Mouse (Mus musculus): Measurements from ENCODE around the gene Polr2a. TPM values are rescaled to one million over a fixed set of nuclear protein-coding genes. Genes with fewer than 3 reads are reported as not detected.

The Polr2a gene
- polyA plus RNA-seq, 1 experiment from 2014 or later: 23.7 TPM

GRCm38 (mm10) chr11:69692196-69692811, 66.1 kb downstream of the Polr2a start:
- 62% methylated on average over 9 of the region's 9 CpGs for WGBS
- Histone ChIP-seq H3K4me3 (no peak overlapping the region), H3K27me3 (replicated peaks) (no peaks in the 10 kb centered on the region), H3K9me3 (replicated peaks) (no peaks in the 10 kb centered on the region), H3K27ac (ENCODE audit: poor library complexity, severe bottlenecking) (no peak overlapping the region), H3K9ac (no peak overlapping the region), H3K4me1 (replicated peaks) (peaks cover 14% of the 10 kb centered on the region), H3K4me2 (no peak overlapping the region), H3K36me3 (no peaks in the 10 kb centered on the region)
- ATAC-seq (ENCODE audit: insufficient number of reproducible peaks, low FRiP score): no peak

- Histone ChIP-seq H3K4me3 (no peak overlapping the region), H3K36me3 (no peaks in the 10 kb centered on the region), H3K4me1 (replicated peaks) (peaks cover 27% of the 10 kb centered on the region), H3K9me3 (replicated peaks) (no peaks in the 10 kb centered on the region), H3K27ac (ENCODE audit: poor library complexity, severe bottlenecking) (no peak overlapping the region), H3K27me3 (replicated peaks) (no peaks in the 10 kb centered on the region), H3K4me2 (no peak overlapping the region), H3K9ac (no peak overlapping the region)
- ATAC-seq (ENCODE audit: insufficient number of reproducible peaks, low FRiP score): no peak
- WGBS: 89% methylated on average over 1 of the region's 1 CpGs
Observed at GRCm38 (mm10) chr11:69689891-69690290, 68.5 kb downstream of the Polr2a start.

GRCm38 (mm10) chr11:69687061-69687460, 71.4 kb downstream of the Polr2a start:
- WGBS: 47% methylated on average over 5 of the region's 5 CpGs
- Histone ChIP-seq H3K4me3 (no peak overlapping the region), H3K9ac (peak overlapping the region; percentile 29; the same call in 1 of the 2 replicates), H3K27me3 (replicated peaks) (no peaks in the 10 kb centered on the region), H3K4me1 (replicated peaks) (peaks cover 29% of the 10 kb centered on the region), H3K36me3 (no peaks in the 10 kb centered on the region), H3K27ac (ENCODE audit: poor library complexity, severe bottlenecking) (no peak overlapping the region), H3K4me2 (no peak overlapping the region), H3K9me3 (replicated peaks) (no peaks in the 10 kb centered on the region)
- no peak for ATAC-seq (ENCODE audit: insufficient number of reproducible peaks, low FRiP score)

- no peak for ATAC-seq (ENCODE audit: insufficient number of reproducible peaks, low FRiP score)
- Histone ChIP-seq H3K4me2 (no peak overlapping the region), H3K27ac (ENCODE audit: poor library complexity, severe bottlenecking) (no peak overlapping the region), H3K4me1 (replicated peaks) (peaks cover 29% of the 10 kb centered on the region), H3K36me3 (no peaks in the 10 kb centered on the region), H3K9ac (peak overlapping the region; percentile 29; the same call in 1 of the 2 replicates), H3K27me3 (replicated peaks) (no peaks in the 10 kb centered on the region), H3K9me3 (replicated peaks) (no peaks in the 10 kb centered on the region), H3K4me3 (no peak overlapping the region)
- 11% methylated on average over 4 of the region's 4 CpGs for WGBS
Observed at GRCm38 (mm10) chr11:69686377-69686776, 72.1 kb downstream of the Polr2a start.

GRCm38 (mm10) chr11:69685526-69686148, 72.8 kb downstream of the Polr2a start, which contains the start of gene Tnfsf13:
TSS of gene Tnfsf13 (minus strand) at chr11:69685784.
- H3K27me3 ChIP-seq (replicated peaks): no peaks in the 10 kb centered on the region
- H3K4me2 ChIP-seq: peak within 1 kb of the TSS; percentile 30; the same call in 1 of the 2 replicates
- H3K27ac ChIP-seq (ENCODE audit: poor library complexity, severe bottlenecking): peak within 1 kb of the TSS; percentile 77
- ATAC-seq (ENCODE audit: insufficient number of reproducible peaks, low FRiP score): no peak
- WGBS: 64% methylated on average over 10 of the region's 10 CpGs
- H3K4me1 ChIP-seq (replicated peaks): peaks cover 34% of the 10 kb centered on the region
- no peaks in the 10 kb centered on the region for H3K9me3 ChIP-seq (replicated peaks)
- no peak within 1 kb of the TSS for H3K4me3 ChIP-seq
- no peaks in the 10 kb centered on the region for H3K36me3 ChIP-seq
- H3K9ac ChIP-seq: peak within 1 kb of the TSS; percentile 29; the same call in 1 of the 2 replicates

- peak overlapping the region; percentile 51; the same call in 1 of the 2 replicates for H3K27ac ChIP-seq (ENCODE audit: poor library complexity, severe bottlenecking)
- no peaks in the 10 kb centered on the region for H3K27me3 ChIP-seq (replicated peaks)
- peaks cover 5% of the 10 kb centered on the region for H3K36me3 ChIP-seq
- H3K4me2 ChIP-seq: no peak overlapping the region
- peaks cover 41% of the 10 kb centered on the region for H3K4me1 ChIP-seq (replicated peaks)
- H3K9ac ChIP-seq: no peak overlapping the region
- 80% methylated on average over 6 of the region's 6 CpGs for WGBS
- ATAC-seq (ENCODE audit: insufficient number of reproducible peaks, low FRiP score): no peak
- no peak overlapping the region for H3K4me3 ChIP-seq
- no peaks in the 10 kb centered on the region for H3K9me3 ChIP-seq (replicated peaks)
Observed at GRCm38 (mm10) chr11:69684936-69685335, 73.5 kb downstream of the Polr2a start.

- peaks cover 47% of the 10 kb centered on the region for H3K4me1 ChIP-seq (replicated peaks)
- H3K9ac ChIP-seq: no peak overlapping the region
- no peak overlapping the region for H3K4me2 ChIP-seq
- 79% methylated on average over 12 of the region's 12 CpGs for WGBS
- no peak for ATAC-seq (ENCODE audit: insufficient number of reproducible peaks, low FRiP score)
- no peaks in the 10 kb centered on the region for H3K27me3 ChIP-seq (replicated peaks)
- H3K9me3 ChIP-seq (replicated peaks): no peaks in the 10 kb centered on the region
- H3K36me3 ChIP-seq: peaks cover 12% of the 10 kb centered on the region
- no peak overlapping the region for H3K4me3 ChIP-seq
- H3K27ac ChIP-seq (ENCODE audit: poor library complexity, severe bottlenecking): no peak overlapping the region
Observed at GRCm38 (mm10) chr11:69684128-69684745, 74.2 kb downstream of the Polr2a start.

Other genes starting within 250 kb of the Polr2a start
- 0.15 and 0.59 TPM in 2 replicates for gene Dnah2, start 209.5 kb downstream of the Polr2a start, polyA plus RNA-seq (2016; fragmentation: Nextera tagmentation; extraction: Ambion mirVana)
- 87.4 and 90.0 TPM in 2 replicates for gene Efnb3, start 198.4 kb downstream of the Polr2a start, polyA plus RNA-seq (2016; fragmentation: Nextera tagmentation; extraction: Ambion mirVana)
- 18.7 and 19.5 TPM in 2 replicates for gene Wrap53, start 178.4 kb downstream of the Polr2a start, polyA plus RNA-seq (2016; fragmentation: Nextera tagmentation; extraction: Ambion mirVana)
- 76.0 and 79.1 TPM in 2 replicates for gene Trp53, start 178.3 kb downstream of the Polr2a start, polyA plus RNA-seq (2016; fragmentation: Nextera tagmentation; extraction: Ambion mirVana)
- gene Atp1b2, start 152.7 kb downstream of the Polr2a start, polyA plus RNA-seq (2016; fragmentation: Nextera tagmentation; extraction: Ambion mirVana): 30.9 and 31.1 TPM in 2 replicates
- 0.13 and 0.82 TPM in 2 replicates for gene Shbg, start 140.7 kb downstream of the Polr2a start, polyA plus RNA-seq (2016; fragmentation: Nextera tagmentation; extraction: Ambion mirVana)
- 16.5 and 17.4 TPM in 2 replicates for gene Sat2, start 136.6 kb downstream of the Polr2a start, polyA plus RNA-seq (2016; fragmentation: Nextera tagmentation; extraction: Ambion mirVana)
- 37.1 and 40.1 TPM in 2 replicates for gene Fxr2, start 125.6 kb downstream of the Polr2a start, polyA plus RNA-seq (2016; fragmentation: Nextera tagmentation; extraction: Ambion mirVana)
- gene Sox15, start 103.3 kb downstream of the Polr2a start, polyA plus RNA-seq (2016; fragmentation: Nextera tagmentation; extraction: Ambion mirVana): not detected in 2 replicates
- 48.6 and 53.8 TPM in 2 replicates for gene Mpdu1, start 96.0 kb downstream of the Polr2a start, polyA plus RNA-seq (2016; fragmentation: Nextera tagmentation; extraction: Ambion mirVana)
- gene Cd68, start 92.5 kb downstream of the Polr2a start, polyA plus RNA-seq (2016; fragmentation: Nextera tagmentation; extraction: Ambion mirVana): 4.3 and 5.2 TPM in 2 replicates
- 404 and 420 TPM in 2 replicates for gene Eif4a1, start 86.2 kb downstream of the Polr2a start, polyA plus RNA-seq (2016; fragmentation: Nextera tagmentation; extraction: Ambion mirVana)
- 74.3 and 83.0 TPM in 2 replicates for gene Senp3, start 76.6 kb downstream of the Polr2a start, polyA plus RNA-seq (2016; fragmentation: Nextera tagmentation; extraction: Ambion mirVana)
- gene Tnfsf13, start 72.9 kb downstream of the Polr2a start, polyA plus RNA-seq (2016; fragmentation: Nextera tagmentation; extraction: Ambion mirVana): 0.28 and 0.47 TPM in 2 replicates
- 5.6 and 6.9 TPM in 2 replicates for gene Tnfsf12, start 62.8 kb downstream of the Polr2a start, polyA plus RNA-seq (2016; fragmentation: Nextera tagmentation; extraction: Ambion mirVana)
- gene Tnfsfm13, start 62.5 kb downstream of the Polr2a start, polyA plus RNA-seq (2016; fragmentation: Nextera tagmentation; extraction: Ambion mirVana): 1.5 and 3.3 TPM in 2 replicates
- 0.33 TPM in 2 replicates for gene Slc35g3, start 3.3 kb upstream of the Polr2a start, polyA plus RNA-seq (2016; fragmentation: Nextera tagmentation; extraction: Ambion mirVana)
- gene Zbtb4, start 7.3 kb upstream of the Polr2a start, polyA plus RNA-seq (2016; fragmentation: Nextera tagmentation; extraction: Ambion mirVana): 2.9 and 3.3 TPM in 2 replicates
- gene Chrnb1, start 37.3 kb upstream of the Polr2a start, polyA plus RNA-seq (2016; fragmentation: Nextera tagmentation; extraction: Ambion mirVana): 5.6 and 7.7 TPM in 2 replicates
- 2.3 and 2.4 TPM in 2 replicates for gene Fgf11, start 43.2 kb upstream of the Polr2a start, polyA plus RNA-seq (2016; fragmentation: Nextera tagmentation; extraction: Ambion mirVana)
- gene Tmem102, start 47.0 kb upstream of the Polr2a start, polyA plus RNA-seq (2016; fragmentation: Nextera tagmentation; extraction: Ambion mirVana): 1.5 and 1.6 TPM in 2 replicates
- gene Gm39566, start 56.7 kb upstream of the Polr2a start, polyA plus RNA-seq (2016; fragmentation: Nextera tagmentation; extraction: Ambion mirVana): not detected in 2 replicates
- not detected in 2 replicates for gene Spem2, start 59.8 kb upstream of the Polr2a start, polyA plus RNA-seq (2016; fragmentation: Nextera tagmentation; extraction: Ambion mirVana)
- not detected in 2 replicates for gene Spem1, start 63.5 kb upstream of the Polr2a start, polyA plus RNA-seq (2016; fragmentation: Nextera tagmentation; extraction: Ambion mirVana)
- 1.8 and 2.3 TPM in 2 replicates for gene Nlgn2, start 79.1 kb upstream of the Polr2a start, polyA plus RNA-seq (2016; fragmentation: Nextera tagmentation; extraction: Ambion mirVana)
- gene Tmem256, start 79.9 kb upstream of the Polr2a start, polyA plus RNA-seq (2016; fragmentation: Nextera tagmentation; extraction: Ambion mirVana): 289 and 297 TPM in 2 replicates
- 77.9 and 82.3 TPM in 2 replicates for gene Plscr3, start 87.7 kb upstream of the Polr2a start, polyA plus RNA-seq (2016; fragmentation: Nextera tagmentation; extraction: Ambion mirVana)
- 0.28 and 0.32 TPM in 2 replicates for gene Tnk1, start 100.1 kb upstream of the Polr2a start, polyA plus RNA-seq (2016; fragmentation: Nextera tagmentation; extraction: Ambion mirVana)
- not detected in 2 replicates for gene Tmem95, start 119.4 kb upstream of the Polr2a start, polyA plus RNA-seq (2016; fragmentation: Nextera tagmentation; extraction: Ambion mirVana)
- 4.1 and 4.5 TPM in 2 replicates for gene Kctd11, start 122.8 kb upstream of the Polr2a start, polyA plus RNA-seq (2016; fragmentation: Nextera tagmentation; extraction: Ambion mirVana)
- 10.3 and 11.2 TPM in 2 replicates for gene Acap1, start 136.9 kb upstream of the Polr2a start, polyA plus RNA-seq (2016; fragmentation: Nextera tagmentation; extraction: Ambion mirVana)
- gene 2810408A11Rik, start 142.3 kb upstream of the Polr2a start, polyA plus RNA-seq (2016; fragmentation: Nextera tagmentation; extraction: Ambion mirVana): 4.7 and 5.2 TPM in 2 replicates
- gene Neurl4, start 142.4 kb upstream of the Polr2a start, polyA plus RNA-seq (2016; fragmentation: Nextera tagmentation; extraction: Ambion mirVana): 7.6 and 9.2 TPM in 2 replicates
- 49.2 and 50.6 TPM in 2 replicates for gene Gps2, start 155.3 kb upstream of the Polr2a start, polyA plus RNA-seq (2016; fragmentation: Nextera tagmentation; extraction: Ambion mirVana)
- 1,286 and 1,307 TPM in 2 replicates for gene Eif5a, start 163.3 kb upstream of the Polr2a start, polyA plus RNA-seq (2016; fragmentation: Nextera tagmentation; extraction: Ambion mirVana)
- gene Ybx2, start 177.2 kb upstream of the Polr2a start, polyA plus RNA-seq (2016; fragmentation: Nextera tagmentation; extraction: Ambion mirVana): 2.0 and 2.6 TPM in 2 replicates
- 25.9 and 28.8 TPM in 2 replicates for gene Slc2a4, start 189.6 kb upstream of the Polr2a start, polyA plus RNA-seq (2016; fragmentation: Nextera tagmentation; extraction: Ambion mirVana)
- gene Cldn7, start 206.1 kb upstream of the Polr2a start, polyA plus RNA-seq (2016; fragmentation: Nextera tagmentation; extraction: Ambion mirVana): 2.1 and 2.5 TPM in 2 replicates
- 23.6 and 24.5 TPM in 2 replicates for gene Ctdnep1, start 222.5 kb upstream of the Polr2a start, polyA plus RNA-seq (2016; fragmentation: Nextera tagmentation; extraction: Ambion mirVana)
- gene Elp5, start 223.9 kb upstream of the Polr2a start, polyA plus RNA-seq (2016; fragmentation: Nextera tagmentation; extraction: Ambion mirVana): 103 and 109 TPM in 2 replicates
- gene Gabarap, start 232.5 kb upstream of the Polr2a start, polyA plus RNA-seq (2016; fragmentation: Nextera tagmentation; extraction: Ambion mirVana): 445 and 451 TPM in 2 replicates
- gene Phf23, start 237.1 kb upstream of the Polr2a start, polyA plus RNA-seq (2016; fragmentation: Nextera tagmentation; extraction: Ambion mirVana): 51.0 and 54.1 TPM in 2 replicates
- gene Dvl2, start 242.0 kb upstream of the Polr2a start, polyA plus RNA-seq (2016; fragmentation: Nextera tagmentation; extraction: Ambion mirVana): 25.8 and 26.1 TPM in 2 replicates

Data from heart, embryonic 12.5 days (tissue).